Mouse (Mus musculus) bone marrow, adult 2 months (tissue): ENCODE results near the gene Sppl3.

Experiments
- CTCF ChIP-seq: fragments of 200-500 bp; IDR thresholded peaks from 2 replicates; pipeline ENCODE4 v1.5.1; 2011; ENCODE audit warnings: low read length, control low read depth; ENCODE audit not compliant: control insufficient read depth, insufficient read depth
- POLR2A ChIP-seq: fragments of 200-500 bp; IDR thresholded peaks from 2 replicates; pipeline ENCODE4 v1.6.1; 2011; ENCODE audit warnings: low read depth, mild to moderate bottlenecking, control low read depth, low read length, borderline replicate concordance; ENCODE audit not compliant: control insufficient read depth

DNA sequence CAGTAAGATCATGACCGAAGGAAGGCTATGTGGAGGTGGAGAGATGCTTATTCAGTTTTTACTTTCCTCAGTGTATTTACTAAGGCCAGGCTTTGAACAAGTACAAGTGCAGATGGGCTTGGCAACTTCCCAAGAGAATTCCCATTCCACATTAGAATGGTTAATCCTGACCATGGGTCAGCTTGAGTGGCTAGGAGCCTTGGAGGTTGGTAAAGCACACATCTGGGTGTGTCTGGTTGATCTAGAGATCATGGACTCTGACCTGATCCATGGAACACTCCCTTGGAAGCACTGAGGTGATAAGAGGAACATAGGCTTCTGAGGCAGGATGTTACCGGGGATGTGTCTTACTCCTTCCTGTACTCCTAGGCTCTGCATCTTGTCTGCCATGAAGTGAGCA, 21.7 kb downstream of the Sppl3 start:
- no peak for TF ChIP-seq POLR2A
- no peak for TF ChIP-seq CTCF
